Mouse (Mus musculus): ENCODE data around the gene Ap3d1. TPM values are rescaled to one million over a fixed set of nuclear protein-coding genes. Genes with fewer than 3 reads are reported as not detected.

The Ap3d1 gene
- polyA plus RNA-seq, 1 experiment from 2014 or later: 69.6 TPM

- WGBS: 13% methylated on average over 16 of the region's 16 CpGs
- H3K4me2 ChIP-seq: peak overlapping the region; percentile 53
- H3K4me3 ChIP-seq (ENCODE audit: low read depth, low read length): peak overlapping the region; percentile 20; the same call in 1 of the 2 replicates
- TF ChIP-seq CTCF (IDR thresholded peaks at IDR 0.05; ENCODE audit: low read depth): peak; percentile 44
- H3K27me3 ChIP-seq (ENCODE audit: insufficient read depth, low read length): no peaks in the 10 kb centered on the region
- no peaks in the 10 kb centered on the region for H3K36me3 ChIP-seq (ENCODE audit: insufficient read depth)
- DNase-seq (peak; percentile 70), ATAC-seq (ENCODE audit: insufficient read depth) (0 out of 2 replicates have a peak, but pooled peaks have one; percentile 13)
- peak overlapping the region; percentile 9; the same call in 1 of the 2 replicates for H3K9ac ChIP-seq
- peak overlapping the region; percentile 77 for H3K27ac ChIP-seq (ENCODE audit: low read depth)
- H3K9me3 ChIP-seq (ENCODE audit: low read depth, low read length): no peaks in the 10 kb centered on the region
- peaks cover 8% of the 10 kb centered on the region for H3K4me1 ChIP-seq (ENCODE audit: insufficient read depth)
Measured at GRCm38 (mm10) chr10:80751188-80751832, 9.2 kb upstream of the Ap3d1 start.

- 4% methylated on average over 6 of the region's 6 CpGs for WGBS
- TF ChIP-seq CTCF (IDR thresholded peaks at IDR 0.05; ENCODE audit: low read depth): no peak
- H3K4me1 ChIP-seq (ENCODE audit: insufficient read depth): peaks cover 3% of the 10 kb centered on the region; the same call in 1 of the 2 replicates
Measured at GRCm38 (mm10) chr10:80748609-80749008, 6.5 kb upstream of the Ap3d1 start.

GRCm38 (mm10) chr10:80747410-80747809 is 5.3 kb upstream of the Ap3d1 start:
- Histone ChIP-seq H3K4me2 (no peak overlapping the region), H3K27me3 (ENCODE audit: insufficient read depth, low read length) (no peaks in the 10 kb centered on the region), H3K4me1 (ENCODE audit: insufficient read depth) (peaks cover 2% of the 10 kb centered on the region), H3K27ac (ENCODE audit: low read depth) (no peak overlapping the region), H3K36me3 (ENCODE audit: insufficient read depth) (no peaks in the 10 kb centered on the region), H3K9me3 (ENCODE audit: low read depth, low read length) (no peaks in the 10 kb centered on the region), H3K9ac (no peak overlapping the region), H3K4me3 (ENCODE audit: low read depth, low read length) (no peak overlapping the region)
- ATAC-seq (ENCODE audit: insufficient read depth) (no peak), DNase-seq (peak; percentile 81)
- peak; percentile 97 for TF ChIP-seq CTCF (IDR thresholded peaks at IDR 0.05; ENCODE audit: low read depth)
- WGBS: 13% methylated on average over 3 of the region's 3 CpGs

More at GRCm38 (mm10) chr10:80748609-80749008, 6.5 kb upstream of the Ap3d1 start:
- no peaks in the 10 kb centered on the region for H3K27me3 ChIP-seq (ENCODE audit: insufficient read depth, low read length)
- ATAC-seq (ENCODE audit: insufficient read depth) (no peak), DNase-seq (peak; percentile 96)
- H3K4me2 ChIP-seq: no peak overlapping the region
- no peak overlapping the region for H3K27ac ChIP-seq (ENCODE audit: low read depth)
- H3K36me3 ChIP-seq (ENCODE audit: insufficient read depth): no peaks in the 10 kb centered on the region
- H3K4me3 ChIP-seq (ENCODE audit: low read depth, low read length): no peak overlapping the region
- H3K9ac ChIP-seq: no peak overlapping the region
- H3K9me3 ChIP-seq (ENCODE audit: low read depth, low read length): no peaks in the 10 kb centered on the region

GRCm38 (mm10) chr10:80744262-80744661 is 2.2 kb upstream of the Ap3d1 start:
- no peak for TF ChIP-seq CTCF (IDR thresholded peaks at IDR 0.05; ENCODE audit: low read depth)
- no peak for ATAC-seq (ENCODE audit: insufficient read depth)
- Histone ChIP-seq H3K9ac (no peak overlapping the region), H3K4me3 (ENCODE audit: low read depth, low read length) (no peak overlapping the region), H3K27me3 (ENCODE audit: insufficient read depth, low read length) (no peaks in the 10 kb centered on the region), H3K27ac (ENCODE audit: low read depth) (no peak overlapping the region), H3K36me3 (ENCODE audit: insufficient read depth) (no peaks in the 10 kb centered on the region), H3K9me3 (ENCODE audit: low read depth, low read length) (no peaks in the 10 kb centered on the region), H3K4me2 (no peak overlapping the region), H3K4me1 (ENCODE audit: insufficient read depth) (peaks cover 10% of the 10 kb centered on the region)
- peak; percentile 63 for DNase-seq
- 28% methylated on average over 5 of the region's 5 CpGs for WGBS

DNA sequence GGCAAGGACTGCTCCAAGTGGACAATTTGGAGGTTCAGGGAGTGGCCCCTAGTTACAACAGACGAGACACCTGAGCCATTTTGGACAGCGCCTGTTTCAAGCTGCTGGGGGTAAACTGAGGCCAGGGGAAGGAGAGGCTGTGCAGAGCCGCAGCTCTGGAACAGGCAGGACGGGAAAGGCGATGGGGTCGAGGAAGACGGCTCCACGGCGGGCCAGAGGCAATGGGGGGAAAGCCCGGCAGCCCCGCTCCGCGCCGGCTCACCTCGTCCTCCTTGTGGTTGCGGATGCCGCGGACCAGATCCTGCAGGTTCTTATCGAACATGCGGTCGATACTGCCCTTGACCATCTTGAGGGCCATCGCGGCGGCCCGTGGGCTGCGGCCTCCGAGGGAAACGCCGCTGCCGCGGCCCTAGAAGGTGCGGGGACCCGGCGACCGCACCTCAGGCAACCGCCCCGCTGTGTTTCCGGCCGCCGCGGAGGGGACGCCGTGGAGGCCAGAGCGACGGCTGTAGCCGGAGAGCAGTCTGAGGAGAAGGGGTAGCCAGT is 357 bp downstream of the Ap3d1 start:
- H3K4me3 ChIP-seq (ENCODE audit: low read depth, low read length): peak overlapping the region; percentile 99
- WGBS: under 1% methylated on average over 46 of the region's 46 CpGs
- peaks cover 5% of the 10 kb centered on the region for H3K36me3 ChIP-seq (ENCODE audit: insufficient read depth)
- no peak for TF ChIP-seq CTCF (IDR thresholded peaks at IDR 0.05; ENCODE audit: low read depth)
- DNase-seq: no peak
- H3K9ac ChIP-seq: peak overlapping the region; percentile 95
- H3K4me1 ChIP-seq (ENCODE audit: insufficient read depth): peaks cover 10% of the 10 kb centered on the region
- peak overlapping the region; percentile 72; the same call in 1 of the 2 replicates for H3K27ac ChIP-seq (ENCODE audit: low read depth)
- peak; percentile 3; the same call in 1 of the 2 replicates for ATAC-seq (ENCODE audit: insufficient read depth)
- no peaks in the 10 kb centered on the region for H3K27me3 ChIP-seq (ENCODE audit: insufficient read depth, low read length)
- H3K9me3 ChIP-seq (ENCODE audit: low read depth, low read length): no peaks in the 10 kb centered on the region
- peak overlapping the region; percentile 89 for H3K4me2 ChIP-seq

DNA sequence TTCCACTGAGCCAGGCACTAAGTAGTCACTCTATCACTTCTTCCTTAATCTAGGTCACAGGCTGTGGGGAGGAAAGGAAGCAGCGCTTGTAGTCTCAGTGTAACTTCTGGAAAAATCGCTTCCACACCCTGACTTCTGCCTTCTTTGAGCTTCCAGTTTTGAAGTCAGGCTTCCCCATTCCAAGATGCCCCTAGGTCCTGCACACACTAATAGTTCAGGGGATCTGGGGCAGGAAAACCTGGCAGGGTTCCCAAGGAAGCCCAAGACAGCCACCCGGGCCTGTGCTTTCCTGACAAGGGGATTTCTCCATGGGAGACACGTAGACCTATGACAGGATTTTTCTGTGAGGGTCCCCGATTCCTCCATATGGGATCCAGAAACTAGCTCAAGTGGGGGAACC is 918 bp downstream of the Ap3d1 start:
- DNase-seq: peak; percentile 34

GRCm38 (mm10) chr10:80738657-80739056 is 3.4 kb downstream of the Ap3d1 start:
- no peak overlapping the region for H3K4me3 ChIP-seq (ENCODE audit: low read depth, low read length)
- H3K4me1 ChIP-seq (ENCODE audit: insufficient read depth): peaks cover 10% of the 10 kb centered on the region
- H3K36me3 ChIP-seq (ENCODE audit: insufficient read depth): peaks cover 25% of the 10 kb centered on the region
- WGBS: 86% methylated on average over 1 of the region's 1 CpGs
- H3K27ac ChIP-seq (ENCODE audit: low read depth): no peak overlapping the region
- H3K27me3 ChIP-seq (ENCODE audit: insufficient read depth, low read length): no peaks in the 10 kb centered on the region
- peak; percentile 10; the same call in 1 of the 2 replicates for TF ChIP-seq CTCF (IDR thresholded peaks at IDR 0.05; ENCODE audit: low read depth)
- H3K9ac ChIP-seq: no peak overlapping the region
- no peak overlapping the region for H3K4me2 ChIP-seq
- no peaks in the 10 kb centered on the region for H3K9me3 ChIP-seq (ENCODE audit: low read depth, low read length)
- ATAC-seq (ENCODE audit: insufficient read depth) (no peak), DNase-seq (no peak)

More for the DNA sequence above, 918 bp downstream of the Ap3d1 start:
- H3K4me1 ChIP-seq (ENCODE audit: insufficient read depth): peaks cover 10% of the 10 kb centered on the region
- ATAC-seq (ENCODE audit: insufficient read depth): no peak
- peak overlapping the region; percentile 99 for H3K4me3 ChIP-seq (ENCODE audit: low read depth, low read length)
- H3K9me3 ChIP-seq (ENCODE audit: low read depth, low read length): no peaks in the 10 kb centered on the region
- no peaks in the 10 kb centered on the region for H3K27me3 ChIP-seq (ENCODE audit: insufficient read depth, low read length)
- H3K27ac ChIP-seq (ENCODE audit: low read depth): peak overlapping the region; percentile 72; the same call in 1 of the 2 replicates
- H3K9ac ChIP-seq: peak overlapping the region; percentile 95
- peaks cover 8% of the 10 kb centered on the region for H3K36me3 ChIP-seq (ENCODE audit: insufficient read depth)
- WGBS: 13% methylated on average over 5 of the region's 5 CpGs
- H3K4me2 ChIP-seq: peak overlapping the region; percentile 89
- TF ChIP-seq CTCF (IDR thresholded peaks at IDR 0.05; ENCODE audit: low read depth): no peak

All from lung, embryonic 14.5 days (tissue).